Mouse (Mus musculus): Measurements from ENCODE around the gene Vmn1r17. TPM values are rescaled to one million over a fixed set of nuclear protein-coding genes. Genes with fewer than 3 reads are reported as not detected.

The Vmn1r17 gene
- polyA plus RNA-seq (2014; fragmentation: Illumina TruSeq; extraction: RNeasy Lipid Tissue Mini Kit (QIAGEN cat#74804); ENCODE audit: insufficient read depth, low read depth, low replicate concordance) = not detected

DNA sequence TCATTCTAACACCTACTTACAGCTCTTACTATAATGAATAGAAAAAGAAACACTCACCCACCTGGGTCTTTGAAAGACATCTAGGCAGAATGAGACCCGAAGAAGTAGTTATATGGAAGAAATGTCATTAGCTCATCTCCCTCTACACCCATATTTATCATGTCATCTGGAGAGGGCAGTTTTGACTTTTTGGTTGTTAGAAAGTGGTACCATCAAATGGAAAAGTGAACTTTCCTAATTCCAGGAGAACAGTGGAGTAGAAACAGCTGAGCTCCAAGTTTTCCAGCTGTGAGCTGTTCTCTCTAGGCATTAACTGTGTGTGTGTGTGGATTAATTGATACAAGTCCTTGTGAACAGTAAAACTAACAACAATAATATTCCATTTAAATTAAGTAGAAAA is at the start of gene Vmn1r17:
TSS of gene Vmn1r17 (minus strand) at position 101 of the 400 bp plus-strand sequence.

DNA sequence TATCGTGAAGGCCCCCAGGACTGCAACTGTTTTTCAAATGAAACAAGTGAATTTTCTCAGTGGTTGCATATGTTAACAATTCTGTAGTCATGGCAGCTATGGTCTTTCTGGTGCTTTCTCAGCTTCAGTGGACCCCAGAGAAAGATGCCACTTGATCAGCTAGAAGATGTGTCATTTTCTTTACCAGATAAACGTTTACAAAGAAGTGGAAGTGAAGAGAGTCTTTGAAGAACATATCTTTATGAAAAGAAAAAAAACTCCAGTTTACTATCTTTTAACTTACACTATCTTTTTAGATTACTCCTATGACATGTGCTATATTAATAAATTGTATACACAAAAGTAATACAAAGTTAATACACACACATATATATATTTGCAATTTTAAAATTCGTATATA is 40.0 kb upstream of the Vmn1r17 start, which contains the start of gene Vmn1r19:
TSS of gene Vmn1r19 (plus strand) at position 301 of the 400 bp plus-strand sequence.

GRCm38 (mm10) chr6:57395683-57396082 is 32.2 kb upstream of the Vmn1r17 start, which contains the start of gene Vmn1r18:
TSS of gene Vmn1r18 (minus strand) at chr6:57395783.

DNA sequence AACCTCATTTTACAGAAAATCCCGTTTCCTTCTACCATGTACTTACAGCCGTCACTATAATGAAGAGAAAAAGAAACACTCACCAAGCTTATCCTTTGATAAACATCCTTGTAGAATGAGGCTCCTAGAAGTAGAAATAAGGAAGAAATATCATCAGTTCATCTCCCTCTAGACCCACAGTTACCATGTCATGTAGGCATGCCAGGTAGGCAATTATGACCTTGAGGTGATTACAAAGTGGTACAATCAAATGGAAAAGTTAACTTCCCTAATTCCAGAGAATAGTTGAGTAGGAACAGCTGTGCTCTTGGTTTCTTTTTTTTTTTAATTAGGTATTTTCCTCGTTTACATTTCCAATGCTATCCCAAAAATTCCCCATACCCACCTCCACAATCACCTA is 34.1 kb downstream of the Vmn1r17 start, which contains the start of gene Vmn1r16:
TSS of gene Vmn1r16 (minus strand) at position 101 of the 400 bp plus-strand sequence.

Other genes with a start within 250 kb of the Vmn1r17 start
- not detected for gene Vmn1r11, start 230.3 kb downstream of the Vmn1r17 start, polyA plus RNA-seq (2014; fragmentation: Illumina TruSeq; extraction: RNeasy Lipid Tissue Mini Kit (QIAGEN cat#74804); ENCODE audit: insufficient read depth, low read depth, low replicate concordance)
- not detected for gene Vmn1r12, start 206.8 kb downstream of the Vmn1r17 start, polyA plus RNA-seq (2014; fragmentation: Illumina TruSeq; extraction: RNeasy Lipid Tissue Mini Kit (QIAGEN cat#74804); ENCODE audit: insufficient read depth, low read depth, low replicate concordance)
- not detected for gene Vmn1r13, start 160.4 kb downstream of the Vmn1r17 start, polyA plus RNA-seq (2014; fragmentation: Illumina TruSeq; extraction: RNeasy Lipid Tissue Mini Kit (QIAGEN cat#74804); ENCODE audit: insufficient read depth, low read depth, low replicate concordance)
- not detected for gene Vmn1r14, start 132.0 kb downstream of the Vmn1r17 start, polyA plus RNA-seq (2014; fragmentation: Illumina TruSeq; extraction: RNeasy Lipid Tissue Mini Kit (QIAGEN cat#74804); ENCODE audit: insufficient read depth, low read depth, low replicate concordance)
- not detected for gene Vmn1r15, start 105.8 kb downstream of the Vmn1r17 start, polyA plus RNA-seq (2014; fragmentation: Illumina TruSeq; extraction: RNeasy Lipid Tissue Mini Kit (QIAGEN cat#74804); ENCODE audit: insufficient read depth, low read depth, low replicate concordance)
- not detected for gene Vmn1r16, start 34.2 kb downstream of the Vmn1r17 start, polyA plus RNA-seq (2014; fragmentation: Illumina TruSeq; extraction: RNeasy Lipid Tissue Mini Kit (QIAGEN cat#74804); ENCODE audit: insufficient read depth, low read depth, low replicate concordance)
- gene Vmn1r18, start 32.1 kb upstream of the Vmn1r17 start, polyA plus RNA-seq (2014; fragmentation: Illumina TruSeq; extraction: RNeasy Lipid Tissue Mini Kit (QIAGEN cat#74804); ENCODE audit: insufficient read depth, low read depth, low replicate concordance) = not detected
- gene Vmn1r19, start 40.1 kb upstream of the Vmn1r17 start, polyA plus RNA-seq (2014; fragmentation: Illumina TruSeq; extraction: RNeasy Lipid Tissue Mini Kit (QIAGEN cat#74804); ENCODE audit: insufficient read depth, low read depth, low replicate concordance) = not detected
- gene Vmn1r20, start 65.2 kb upstream of the Vmn1r17 start, polyA plus RNA-seq (2014; fragmentation: Illumina TruSeq; extraction: RNeasy Lipid Tissue Mini Kit (QIAGEN cat#74804); ENCODE audit: insufficient read depth, low read depth, low replicate concordance) = not detected
- 4.7 TPM for gene Ppm1k, start 171.7 kb upstream of the Vmn1r17 start, polyA plus RNA-seq (2014; fragmentation: Illumina TruSeq; extraction: RNeasy Lipid Tissue Mini Kit (QIAGEN cat#74804); ENCODE audit: insufficient read depth, low read depth, low replicate concordance)
- 4.1 TPM for gene Herc6, start 217.3 kb upstream of the Vmn1r17 start, polyA plus RNA-seq (2014; fragmentation: Illumina TruSeq; extraction: RNeasy Lipid Tissue Mini Kit (QIAGEN cat#74804); ENCODE audit: insufficient read depth, low read depth, low replicate concordance)